ENCODE assay signal across 17 mouse cellular contexts in the genomic region with DNA sequence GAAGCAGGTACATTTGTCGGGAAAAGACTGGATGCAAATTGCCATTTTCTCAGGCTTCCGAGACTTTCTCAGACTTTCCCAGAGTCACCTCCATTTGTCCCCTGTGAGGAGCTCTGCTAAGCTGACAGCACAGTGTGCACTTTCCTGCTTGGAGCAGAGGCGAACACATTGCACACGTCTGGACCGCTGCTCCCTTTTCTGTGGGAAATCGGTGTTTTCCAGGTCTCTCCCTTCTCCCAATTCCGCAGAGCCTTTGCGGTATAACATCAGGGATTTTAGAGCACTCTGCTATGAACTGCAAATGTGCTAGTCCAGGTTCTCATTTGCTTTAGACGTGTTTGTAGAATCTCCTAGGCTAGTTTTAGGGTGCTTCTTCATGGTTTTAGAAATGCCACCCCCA.
"Had no signal": no experiment of that assay in that cellular context is flagged by ENCODE, and none has a peak within 500 bp of the region (broad histone marks: within the 10 kb centered on the region; RNA-seq: fewer than 3 reads in every experiment).

No protein-coding gene starts in this region.

- ATAC-seq: lung, postnatal 0 days; midbrain, embryonic 15.5 days had no signal

- H3K27ac ChIP-seq: lung, embryonic 15.5 days; macrophage; midbrain, embryonic 13.5 days; midbrain, embryonic 15.5 days; neural tube, embryonic 12.5 days; stomach, embryonic 15.5 days; stomach, postnatal 0 days had no signal

- H3K4me1 ChIP-seq: lung, embryonic 15.5 days; midbrain, embryonic 13.5 days; midbrain, embryonic 15.5 days; neural tube, embryonic 12.5 days; stomach, embryonic 15.5 days had no signal

- H3K36me3 ChIP-seq: liver, embryonic 15.5 days; lung, embryonic 15.5 days; midbrain, embryonic 13.5 days; midbrain, embryonic 15.5 days; neural tube, embryonic 12.5 days; stomach, embryonic 15.5 days had no signal

- H3K9me3 ChIP-seq: liver, embryonic 15.5 days; lung, embryonic 15.5 days; midbrain, embryonic 15.5 days; neural tube, embryonic 12.5 days; stomach, embryonic 15.5 days had no signal

- H3K4me3 ChIP-seq: liver, embryonic 15.5 days; lung, embryonic 15.5 days; midbrain, embryonic 13.5 days; midbrain, embryonic 15.5 days; neural tube, embryonic 12.5 days; stomach, embryonic 15.5 days had no signal

- DNase-seq: lung, adult 2 months; lung, postnatal 14 days; lung, postnatal 36 days; right cerebral cortex, postnatal 14 days; thymus, adult 2 months had no signal

- H3K9ac ChIP-seq: liver, embryonic 15.5 days; liver, postnatal 0 days; lung, embryonic 15.5 days; midbrain, embryonic 13.5 days; midbrain, embryonic 15.5 days; neural tube, embryonic 12.5 days; stomach, embryonic 15.5 days had no signal

- H3K27me3 ChIP-seq: liver, embryonic 15.5 days; lung, embryonic 15.5 days; megakaryocyte, embryonic 14.5 days; midbrain, embryonic 13.5 days; midbrain, embryonic 15.5 days; neural tube, embryonic 12.5 days; stomach, embryonic 15.5 days had no signal

- H3K4me2 ChIP-seq: lung, embryonic 15.5 days; midbrain, embryonic 11.5 days; midbrain, embryonic 13.5 days; midbrain, embryonic 15.5 days; neural tube, embryonic 12.5 days; stomach, embryonic 15.5 days had no signal
